In genomic region chr2:120951208-120951607, GRCm38 (mm10) we compare ENCODE assay signal across 12 mouse cellular contexts. TPM values are rescaled to one million over a fixed set of nuclear protein-coding genes. Genes with fewer than 3 reads are reported as not detected.
DNase-seq lines count a peak whose midpoint lies in the region; ATAC-seq and TF ChIP-seq lines count a peak whose summit lies in the region.
"Had no signal": no experiment of that assay in that cellular context is flagged by ENCODE, and none has a peak within 500 bp of the region (broad histone marks: within the 10 kb centered on the region; RNA-seq: fewer than 3 reads in every experiment).

No protein-coding gene starts in this region.

- no peak overlapping the region for H3K9ac ChIP-seq in hindbrain, postnatal 0 days (replicated peaks; ENCODE audit: low read length)
- no peak overlapping the region for H3K9ac ChIP-seq in hindbrain, embryonic 14.5 days
- H3K9ac ChIP-seq in heart, adult 2 months (ENCODE audit: low read depth, low read length), result no peak overlapping the region
- H3K9ac ChIP-seq: embryonic facial prominence, embryonic 13.5 days had no signal

- H3K27me3 ChIP-seq in hindbrain, postnatal 0 days (ENCODE audit: insufficient read depth, low read length), result no peaks in the 10 kb centered on the region
- H3K27me3 ChIP-seq in hindbrain, embryonic 14.5 days (ENCODE audit: control insufficient read depth, insufficient read depth, low read length), result no peaks in the 10 kb centered on the region
- no peaks in the 10 kb centered on the region for H3K27me3 ChIP-seq in hindbrain, embryonic 10.5 days (ENCODE audit: insufficient read depth, poor library complexity, severe bottlenecking)
- no peaks in the 10 kb centered on the region for H3K27me3 ChIP-seq in heart, adult 2 months (ENCODE audit: control insufficient read depth, insufficient read depth, low read length)
- H3K27me3 ChIP-seq: embryonic facial prominence, embryonic 13.5 days had no signal

- TF ChIP-seq CTCF in hindbrain, postnatal 0 days (IDR thresholded peaks at IDR 0.05; ENCODE audit: low read depth), result no peak
- no peak for TF ChIP-seq CTCF in brain, embryonic 14.5 days (IDR thresholded peaks at IDR 0.05; ENCODE audit: borderline replicate concordance, extremely low read depth, insufficient read depth, insufficient read length)
- TF ChIP-seq CTCF in heart, adult 2 months (IDR thresholded peaks at IDR 0.05), result no peak

- no peak overlapping the region for H3K4me2 ChIP-seq in hindbrain, postnatal 0 days (ENCODE audit: low read depth, low read length)
- no peak overlapping the region for H3K4me2 ChIP-seq in hindbrain, embryonic 14.5 days (replicated peaks)
- H3K4me2 ChIP-seq: embryonic facial prominence, embryonic 13.5 days had no signal

- ATAC-seq in hindbrain, postnatal 0 days, result no peak
- ATAC-seq in hindbrain, embryonic 14.5 days (ENCODE audit: low FRiP score), result no peak
- ATAC-seq: intestine, postnatal 0 days had no signal

- intact Hi-C loops in left cerebral cortex, postnatal 14 days (cut with DNase I), result no loop called here
- intact Hi-C loops in heart, adult 2 months (cut with DNase I), result no loop called here

- H3K4me3 ChIP-seq in hindbrain, postnatal 0 days (ENCODE audit: low read length), result no peak overlapping the region
- no peak overlapping the region for H3K4me3 ChIP-seq in hindbrain, embryonic 14.5 days (replicated peaks; ENCODE audit: low read length)
- H3K4me3 ChIP-seq in hindbrain, embryonic 10.5 days, result no peak overlapping the region
- H3K4me3 ChIP-seq in heart, adult 2 months, result no peak overlapping the region
- H3K4me3 ChIP-seq: embryonic facial prominence, embryonic 13.5 days; myocyte had no signal

- no peaks in the 10 kb centered on the region for H3K79me2 ChIP-seq in heart, adult 2 months (replicated peaks; ENCODE audit: control insufficient read depth, insufficient read depth, low read length)

- H3K9me3 ChIP-seq in hindbrain, postnatal 0 days (ENCODE audit: low read length), result no peaks in the 10 kb centered on the region
- H3K9me3 ChIP-seq in hindbrain, embryonic 14.5 days (ENCODE audit: control insufficient read depth, low read length), result no peaks in the 10 kb centered on the region
- no peaks in the 10 kb centered on the region for H3K9me3 ChIP-seq in hindbrain, embryonic 10.5 days
- H3K9me3 ChIP-seq: embryonic facial prominence, embryonic 13.5 days had no signal

- H3K27ac ChIP-seq in hindbrain, postnatal 0 days, result no peak overlapping the region
- no peak overlapping the region for H3K27ac ChIP-seq in hindbrain, embryonic 14.5 days
- no peak overlapping the region for H3K27ac ChIP-seq in hindbrain, embryonic 10.5 days
- no peak overlapping the region for H3K27ac ChIP-seq in heart, adult 2 months
- H3K27ac ChIP-seq: embryonic facial prominence, embryonic 13.5 days had no signal

- no peak for TF ChIP-seq EP300 in heart, adult 2 months (IDR thresholded peaks at IDR 0.05; ENCODE audit: insufficient read depth, low read depth, low read length)

- WGBS in hindbrain, postnatal 0 days, result 60% methylated on average over 5 of the region's 5 CpGs
- WGBS in hindbrain, embryonic 14.5 days, result 85% methylated on average over 5 of the region's 5 CpGs
- 93% methylated on average over 5 of the region's 5 CpGs for WGBS in hindbrain, embryonic 10.5 days
- WGBS in heart, adult 2 months, result 80% methylated on average over 5 of the region's 5 CpGs

- no peaks in the 10 kb centered on the region for H3K4me1 ChIP-seq in hindbrain, postnatal 0 days (ENCODE audit: insufficient read depth, low read length)
- no peaks in the 10 kb centered on the region for H3K4me1 ChIP-seq in hindbrain, embryonic 14.5 days (replicated peaks; ENCODE audit: control insufficient read depth, insufficient read depth, low read length)
- no peaks in the 10 kb centered on the region for H3K4me1 ChIP-seq in hindbrain, embryonic 10.5 days (replicated peaks)
- no peaks in the 10 kb centered on the region for H3K4me1 ChIP-seq in heart, adult 2 months (ENCODE audit: control insufficient read depth, insufficient read depth, low read length)
- H3K4me1 ChIP-seq: embryonic facial prominence, embryonic 13.5 days had no signal

- TF ChIP-seq POLR2A in brain, embryonic 14.5 days (IDR thresholded peaks at IDR 0.05; ENCODE audit: borderline replicate concordance, extremely low read depth, insufficient read depth, insufficient read length, poor library complexity, severe bottlenecking), result no peak
- TF ChIP-seq POLR2A in heart, adult 2 months (IDR thresholded peaks at IDR 0.05; ENCODE audit: insufficient read depth, low read depth, low read length), result no peak

- peaks cover 31% of the 10 kb centered on the region for H3K36me3 ChIP-seq in hindbrain, postnatal 0 days (ENCODE audit: insufficient read depth, low read length)
- peaks cover 74% of the 10 kb centered on the region for H3K36me3 ChIP-seq in hindbrain, embryonic 14.5 days (replicated peaks; ENCODE audit: control insufficient read depth, insufficient read depth)
- H3K36me3 ChIP-seq in hindbrain, embryonic 10.5 days, result peaks cover 80% of the 10 kb centered on the region
- H3K36me3 ChIP-seq in heart, adult 2 months (ENCODE audit: control insufficient read depth, insufficient read depth, low read length), result peaks cover 3% of the 10 kb centered on the region

- peak; percentile 58 for DNase-seq in hindbrain, postnatal 0 days (ENCODE audit: low spot score)
- no peak for DNase-seq in hindbrain, embryonic 14.5 days (ENCODE audit: low spot score)
- peak; percentile 67 for DNase-seq in brain, embryonic 14.5 days (ENCODE audit: low read depth)
- peak; percentile 47 for DNase-seq in kidney, adult 9 months
- DNase-seq in left cerebral cortex, postnatal 14 days (ENCODE audit: low spot score in 2 of 2), result peak; percentile 31 to 37
- DNase-seq in urinary bladder, postnatal 14 days (ENCODE audit: low spot score), result no peak
- no peak for DNase-seq in hindbrain, embryonic 10.5 days (ENCODE audit: low spot score)
- DNase-seq in heart, adult 2 months, result no peak
- DNase-seq: lung, postnatal 4 days had no signal

RNA-seq across cellular contexts. Expression of gene Ubr1, which starts 19.3 kb away (rescaled TPM):
- total RNA-seq in hindbrain, postnatal 0 days (2014; rRNA removed), result 27.8 and 34.8 TPM in 2 replicates
- polyA plus RNA-seq in hindbrain, postnatal 0 days (2015; fragmentation: Nextera tagmentation; extraction: Ambion mirVana), result 27.3 and 27.5 TPM in 2 replicates
- polyA plus RNA-seq in hindbrain, embryonic 14.5 days (2014; fragmentation: Nextera tagmentation; extraction: Ambion mirVana), result 32.8 and 36.3 TPM in 2 replicates
- polyA plus RNA-seq in brain, embryonic 14.5 days (2012; rRNA removed), result 26.7 and 31.0 TPM in 2 replicates
- total RNA-seq in left cerebral cortex, postnatal 14 days (2021), result 10 to 100 TPM; 39.3 to 40.4 TPM
- polyA plus RNA-seq in hindbrain, embryonic 10.5 days (2016; fragmentation: Nextera tagmentation; extraction: Ambion mirVana), result 21.8 and 23.0 TPM in 2 replicates
- total RNA-seq in heart, adult 2 months (2021), result 10 to 100 TPM; 20.2 to 20.3 TPM
- polyA plus RNA-seq in heart, adult 2 months (2012; rRNA removed), result 18.1 and 28.8 TPM in 2 replicates

RNA-seq across cellular contexts. Expression of gene Tmem62, which starts 25.6 kb away (rescaled TPM):
- total RNA-seq in hindbrain, postnatal 0 days (2014; rRNA removed), result 24.0 and 25.8 TPM in 2 replicates
- polyA plus RNA-seq in hindbrain, postnatal 0 days (2015; fragmentation: Nextera tagmentation; extraction: Ambion mirVana), result 12.6 and 13.8 TPM in 2 replicates
- 18.5 and 18.9 TPM in 2 replicates for polyA plus RNA-seq in hindbrain, embryonic 14.5 days (2014; fragmentation: Nextera tagmentation; extraction: Ambion mirVana)
- polyA plus RNA-seq in brain, embryonic 14.5 days (2012; rRNA removed), result 13.5 and 14.0 TPM in 2 replicates
- 10 to 100 TPM; 23.9 to 24.4 TPM for total RNA-seq in left cerebral cortex, postnatal 14 days (2021)
- 4.1 TPM in 2 replicates for polyA plus RNA-seq in hindbrain, embryonic 10.5 days (2016; fragmentation: Nextera tagmentation; extraction: Ambion mirVana)
- 1 to 10 TPM; 3.1 to 3.6 TPM for total RNA-seq in heart, adult 2 months (2021)
- polyA plus RNA-seq in heart, adult 2 months (2012; rRNA removed), result 5.1 and 8.2 TPM in 2 replicates

RNA-seq across cellular contexts. Expression of gene Ccndbp1, which starts 57.0 kb away (rescaled TPM):
- 40.0 and 42.3 TPM in 2 replicates for total RNA-seq in hindbrain, postnatal 0 days (2014; rRNA removed)
- polyA plus RNA-seq in hindbrain, postnatal 0 days (2015; fragmentation: Nextera tagmentation; extraction: Ambion mirVana), result 76.5 and 80.2 TPM in 2 replicates
- 76.1 and 87.1 TPM in 2 replicates for polyA plus RNA-seq in hindbrain, embryonic 14.5 days (2014; fragmentation: Nextera tagmentation; extraction: Ambion mirVana)
- 65.4 and 69.0 TPM in 2 replicates for polyA plus RNA-seq in brain, embryonic 14.5 days (2012; rRNA removed)
- total RNA-seq in left cerebral cortex, postnatal 14 days (2021), result 10 to 100 TPM; 53.7 to 57.9 TPM
- polyA plus RNA-seq in hindbrain, embryonic 10.5 days (2016; fragmentation: Nextera tagmentation; extraction: Ambion mirVana), result 39.7 and 48.7 TPM in 2 replicates
- 10 to 100 TPM; 27.8 to 44.4 TPM for total RNA-seq in heart, adult 2 months (2021)
- 29.7 and 37.6 TPM in 2 replicates for polyA plus RNA-seq in heart, adult 2 months (2012; rRNA removed)

Comparison
In these comparisons a context has a peak if more than half of its experiments do, and no peak if none do; other contexts are left out.
1. DNase-seq: peak in hindbrain, postnatal 0 days (single experiment), brain, embryonic 14.5 days (single experiment), kidney, adult 9 months (single experiment) and left cerebral cortex, postnatal 14 days (2 of 2); none in hindbrain, embryonic 14.5 days (single experiment), urinary bladder, postnatal 14 days (single experiment), hindbrain, embryonic 10.5 days (single experiment) and heart, adult 2 months (0 of 2).